Mouse (Mus musculus): ENCODE measurements around the gene Pkn1.

The Pkn1 gene

DNA sequence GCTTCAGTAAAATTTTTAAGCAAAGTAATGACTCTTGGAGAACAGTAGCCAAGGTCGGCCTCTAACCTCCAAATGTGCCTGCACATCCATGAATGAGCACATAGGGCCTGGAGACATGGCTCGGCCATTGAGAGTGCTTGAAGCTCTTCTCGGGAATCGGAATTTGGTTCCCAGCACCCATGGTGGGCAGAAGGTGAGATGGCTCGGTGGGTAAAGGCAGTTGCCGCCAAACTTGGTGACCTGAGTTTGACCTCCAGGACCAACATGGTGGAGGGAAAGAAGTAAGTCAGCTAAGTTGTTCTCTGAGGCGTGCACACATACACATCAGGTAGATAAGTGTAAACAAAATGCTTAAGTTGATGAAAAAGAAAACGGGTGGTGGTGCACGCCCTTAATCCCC is 42.9 kb downstream of the Pkn1 start:
- no peak for DNase-seq (ENCODE audit: inconsistent age in 2 of 2, low spot score in 1 of 2)

- DNase-seq (ENCODE audit: inconsistent age in 2 of 2, low spot score in 1 of 2) = no peak
These were observed 44.3 kb downstream of the Pkn1 start for GRCm38 (mm10) chr8:83654725-83655124.

DNA sequence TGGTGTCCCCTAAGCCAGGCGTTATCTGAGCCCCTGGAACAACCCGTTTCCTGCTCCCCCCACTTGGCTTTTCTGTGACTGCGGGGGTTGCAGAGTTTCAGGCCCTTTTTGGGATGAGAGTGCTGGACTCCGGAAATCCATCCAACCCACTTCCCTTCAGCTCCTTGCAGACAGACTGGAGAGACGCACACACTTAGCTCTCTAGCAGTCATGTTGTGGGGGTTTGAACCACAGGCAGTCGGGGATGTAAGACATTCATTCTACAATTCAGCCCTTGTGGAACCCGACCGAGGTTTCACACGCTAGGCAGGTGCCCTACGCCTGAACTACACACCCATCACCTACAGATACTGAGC is 45.3 kb downstream of the Pkn1 start:
- no peak for DNase-seq (ENCODE audit: inconsistent age in 2 of 2, low spot score in 1 of 2)

DNA sequence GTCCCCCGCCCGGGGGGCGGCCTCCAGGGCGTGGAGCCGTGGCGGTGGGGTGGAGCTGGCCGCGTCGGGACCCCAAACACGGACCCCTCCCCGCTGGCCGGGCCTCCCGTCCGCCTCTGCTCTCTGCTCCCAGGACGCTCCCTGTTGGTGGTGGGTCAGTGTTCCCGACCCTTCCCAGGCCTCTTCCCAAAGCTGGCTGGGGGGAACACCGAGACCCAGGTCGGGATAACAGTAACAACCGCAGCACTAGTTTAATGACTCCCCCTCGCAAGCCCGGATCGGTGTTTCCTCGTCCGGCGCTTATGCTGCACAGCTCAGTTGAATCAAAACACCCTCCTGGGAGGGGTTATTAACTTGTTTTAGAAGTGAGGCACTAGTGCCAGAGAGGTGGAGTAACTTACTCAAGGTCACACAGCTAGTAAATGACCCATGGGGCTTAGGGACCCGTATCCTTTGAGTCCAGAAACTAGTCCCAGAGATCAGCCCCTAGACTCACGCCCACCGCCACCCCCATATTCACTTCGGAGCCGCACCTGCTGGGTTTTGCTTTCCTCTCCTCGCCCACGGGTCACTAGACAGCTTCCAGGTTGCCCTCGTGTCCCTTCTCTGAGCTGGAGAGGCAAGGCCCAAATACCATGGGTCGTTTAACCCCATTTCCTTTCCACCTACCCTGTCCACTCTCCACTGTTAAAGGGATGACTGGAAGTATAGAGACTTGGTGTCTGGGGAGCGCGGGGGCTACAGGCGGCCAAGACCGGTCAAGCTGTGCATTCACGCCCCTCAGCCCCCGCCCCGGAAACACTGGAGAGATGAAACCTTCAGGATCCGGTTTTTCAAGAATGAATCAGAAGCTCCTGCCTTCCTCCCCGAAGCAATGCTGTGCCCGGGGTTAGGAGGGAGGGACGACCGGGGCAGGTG is 46.0 kb downstream of the Pkn1 start:
- peak in 1 of 2 experiments; percentile 69 for DNase-seq (ENCODE audit: inconsistent age in 2 of 2, low spot score in 1 of 2)

- peak; percentile 98 to 99 for DNase-seq (ENCODE audit: inconsistent age in 2 of 2, low spot score in 1 of 2)
These were observed 46.8 kb downstream of the Pkn1 start, which contains the start of gene Gipc1 for GRCm38 (mm10) chr8:83652030-83652743. Gipc1 (plus strand) TSS chr8:83652677.

GRCm38 (mm10) chr8:83649699-83650098 is 49.3 kb downstream of the Pkn1 start:
- DNase-seq (ENCODE audit: inconsistent age in 2 of 2, low spot score in 1 of 2) = no peak

DNA sequence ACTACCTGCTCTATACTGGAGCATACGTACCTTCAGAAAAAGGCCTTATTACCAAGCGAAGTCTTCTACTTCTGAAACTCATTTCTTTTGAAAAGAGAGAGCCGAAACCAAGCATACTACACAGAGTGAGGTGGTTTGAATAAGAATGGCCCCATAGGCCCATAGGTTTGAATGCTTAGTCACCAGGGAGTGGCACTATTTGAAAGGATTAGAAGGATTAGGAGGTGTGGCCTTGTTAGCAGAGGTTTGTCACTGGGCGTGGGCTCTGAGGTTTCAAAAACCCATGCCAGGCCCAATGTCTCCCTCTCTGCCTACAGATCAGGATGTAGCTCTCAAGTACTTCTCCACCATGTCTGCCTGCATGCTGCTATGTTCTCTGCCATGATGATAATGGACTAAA is 50.9 kb downstream of the Pkn1 start:
- DNase-seq (ENCODE audit: inconsistent age in 2 of 2, low spot score in 1 of 2) = no peak

GRCm38 (mm10) chr8:83647511-83647910 is 51.5 kb downstream of the Pkn1 start:
- no peak for DNase-seq (ENCODE audit: inconsistent age in 2 of 2, low spot score in 1 of 2)

DNA sequence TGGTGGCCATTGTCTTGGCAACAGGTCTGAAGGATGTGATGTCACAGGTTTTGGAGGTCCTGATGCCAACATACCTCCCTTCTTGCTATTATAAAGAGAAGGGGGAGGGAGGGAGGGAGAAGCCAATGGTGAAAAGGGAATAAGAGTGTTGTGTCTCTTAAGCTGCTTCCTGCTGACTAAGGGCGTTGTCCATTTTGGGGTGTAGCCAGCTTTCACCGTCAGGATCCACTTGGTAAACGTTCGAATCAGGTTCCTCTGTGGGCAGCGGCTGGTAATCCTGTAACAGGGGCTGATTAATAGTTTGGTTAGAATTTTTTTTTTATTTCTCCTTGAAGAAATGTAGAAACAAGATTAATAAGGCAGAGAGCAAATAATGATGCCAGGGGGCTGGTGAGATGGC is 59.3 kb downstream of the Pkn1 start:
- DNase-seq (ENCODE audit: inconsistent age in 2 of 2, low spot score in 1 of 2) = no peak

DNA sequence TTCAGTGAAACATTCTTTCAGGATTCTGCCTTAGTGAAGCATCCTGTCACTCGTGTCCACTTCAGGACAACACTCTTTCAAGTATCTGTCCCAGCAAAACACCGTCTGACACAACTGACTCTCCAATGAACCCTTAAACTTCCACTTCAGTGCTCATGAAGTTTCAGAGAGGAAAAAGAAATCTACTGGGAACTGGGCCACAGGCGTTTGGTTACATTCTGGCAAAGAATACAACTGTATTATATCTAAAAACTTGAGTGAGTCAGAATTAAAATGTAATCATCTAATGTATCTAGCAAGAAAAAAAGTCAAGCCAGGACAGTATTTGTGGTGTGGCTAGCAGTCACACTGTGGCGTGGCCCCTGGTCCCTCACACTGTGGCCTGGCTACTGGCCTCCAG is 60.1 kb downstream of the Pkn1 start:
- no peak for DNase-seq (ENCODE audit: inconsistent age in 2 of 2, low spot score in 1 of 2)

DNA sequence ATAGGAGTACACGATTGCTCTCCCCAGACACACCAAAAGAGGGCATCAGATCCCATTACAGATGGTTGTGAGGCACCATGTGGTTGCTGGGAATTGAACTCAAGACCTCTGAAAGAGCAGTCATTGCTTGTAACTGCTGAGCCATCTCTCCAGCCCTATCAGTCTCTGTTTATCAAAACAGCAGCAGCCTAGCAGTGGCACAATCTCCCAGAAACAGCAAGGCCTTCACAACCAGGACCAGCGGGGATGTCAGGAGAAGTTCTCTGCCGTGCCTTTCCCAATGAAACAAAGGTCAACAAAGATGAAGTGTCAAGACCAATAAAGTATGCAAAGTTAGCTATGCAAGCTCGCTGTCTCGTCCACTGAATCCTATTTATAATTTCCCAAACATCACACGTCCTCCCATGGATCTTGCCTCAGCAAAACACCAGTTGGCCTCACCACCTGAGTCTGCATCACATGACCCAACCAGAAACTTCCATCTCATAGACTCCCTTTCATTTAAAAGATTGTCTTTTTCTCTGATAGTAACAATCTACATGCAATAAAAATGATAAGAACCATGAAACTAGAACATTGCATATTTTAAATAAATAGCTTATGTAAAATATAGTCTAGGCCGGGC is 66.8 kb downstream of the Pkn1 start:
- DNase-seq (ENCODE audit: inconsistent age in 2 of 2, low spot score in 1 of 2) = no peak

GRCm38 (mm10) chr8:83625676-83626299 is 73.2 kb downstream of the Pkn1 start:
- no peak for DNase-seq (ENCODE audit: inconsistent age in 2 of 2, low spot score in 1 of 2)

DNA sequence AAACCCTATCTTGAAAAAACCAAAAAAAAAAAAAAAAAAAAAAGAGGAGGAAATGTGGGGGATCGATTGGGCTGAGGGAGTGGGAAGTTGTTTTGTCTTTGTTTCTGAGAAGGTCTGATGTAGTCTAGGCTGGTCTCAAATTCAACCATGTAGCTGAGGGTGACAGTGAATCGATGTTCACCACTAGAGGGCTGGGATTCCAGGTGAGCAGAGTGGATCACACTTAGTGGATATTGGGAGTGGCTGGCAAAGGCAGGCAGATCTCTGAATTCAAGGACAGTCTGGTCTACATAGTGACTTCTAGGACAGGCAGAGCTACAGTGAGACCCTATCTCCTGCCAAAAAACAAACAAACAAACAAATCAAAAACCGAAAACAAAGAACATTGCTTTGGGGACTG is 74.2 kb downstream of the Pkn1 start:
- peak in 1 of 2 experiments; percentile 66 for DNase-seq (ENCODE audit: inconsistent age in 2 of 2, low spot score in 1 of 2)

DNA sequence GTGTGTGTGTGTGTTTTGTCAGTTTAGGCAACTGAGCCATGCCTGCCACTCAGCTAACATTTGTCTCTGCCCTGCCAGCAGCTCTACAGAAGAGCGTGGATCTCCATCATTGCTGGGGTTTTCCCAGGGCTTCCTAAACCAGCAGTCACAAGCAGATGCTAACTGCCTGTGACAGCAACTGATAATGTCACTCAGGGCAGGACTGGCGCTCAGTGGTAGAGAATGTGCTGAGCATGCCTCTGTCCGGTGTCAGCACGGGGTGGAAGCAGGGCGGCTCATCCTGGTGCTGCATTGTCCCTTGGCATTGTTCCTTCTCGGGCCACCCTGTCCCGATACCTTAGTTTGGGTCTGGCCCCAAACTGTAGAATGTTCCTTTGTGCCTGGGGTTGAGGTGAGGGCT is 75.4 kb downstream of the Pkn1 start:
- no peak for DNase-seq (ENCODE audit: inconsistent age in 2 of 2, low spot score in 1 of 2)

DNA sequence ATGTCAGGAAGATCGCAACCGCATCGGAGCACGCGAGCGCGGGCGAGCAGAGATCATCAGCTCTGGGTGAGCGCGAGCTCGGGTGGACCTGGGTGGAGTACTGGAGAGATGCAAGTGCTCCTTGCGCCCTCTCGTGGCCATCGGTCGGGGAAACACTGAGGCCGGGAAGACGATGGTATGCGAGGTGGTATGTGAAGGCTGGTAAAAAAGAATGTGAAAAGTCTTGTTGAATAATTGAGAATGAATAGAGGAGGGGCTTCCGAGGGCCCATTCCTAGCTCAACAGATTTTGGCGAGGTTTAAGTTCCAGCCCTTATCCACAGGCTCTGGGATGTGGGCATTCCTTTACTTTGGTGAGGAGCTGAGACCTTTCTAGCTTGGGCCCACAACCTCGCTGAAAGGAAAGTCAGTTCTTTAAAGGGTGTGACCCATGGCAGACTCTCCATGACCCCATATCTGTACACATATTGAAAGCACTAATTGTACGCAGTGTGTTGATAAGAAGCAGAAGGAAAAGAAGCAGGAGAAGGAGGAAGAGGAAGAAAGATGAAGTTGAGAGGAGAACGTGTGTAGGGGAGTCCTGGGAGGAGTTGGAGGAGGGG is 76.5 kb downstream of the Pkn1 start:
- peak; percentile 81 to 93 for DNase-seq (ENCODE audit: inconsistent age in 2 of 2, low spot score in 1 of 2)

GRCm38 (mm10) chr8:83621691-83622388 is 77.1 kb downstream of the Pkn1 start:
- DNase-seq (ENCODE audit: inconsistent age in 2 of 2, low spot score in 1 of 2) = no peak

DNA sequence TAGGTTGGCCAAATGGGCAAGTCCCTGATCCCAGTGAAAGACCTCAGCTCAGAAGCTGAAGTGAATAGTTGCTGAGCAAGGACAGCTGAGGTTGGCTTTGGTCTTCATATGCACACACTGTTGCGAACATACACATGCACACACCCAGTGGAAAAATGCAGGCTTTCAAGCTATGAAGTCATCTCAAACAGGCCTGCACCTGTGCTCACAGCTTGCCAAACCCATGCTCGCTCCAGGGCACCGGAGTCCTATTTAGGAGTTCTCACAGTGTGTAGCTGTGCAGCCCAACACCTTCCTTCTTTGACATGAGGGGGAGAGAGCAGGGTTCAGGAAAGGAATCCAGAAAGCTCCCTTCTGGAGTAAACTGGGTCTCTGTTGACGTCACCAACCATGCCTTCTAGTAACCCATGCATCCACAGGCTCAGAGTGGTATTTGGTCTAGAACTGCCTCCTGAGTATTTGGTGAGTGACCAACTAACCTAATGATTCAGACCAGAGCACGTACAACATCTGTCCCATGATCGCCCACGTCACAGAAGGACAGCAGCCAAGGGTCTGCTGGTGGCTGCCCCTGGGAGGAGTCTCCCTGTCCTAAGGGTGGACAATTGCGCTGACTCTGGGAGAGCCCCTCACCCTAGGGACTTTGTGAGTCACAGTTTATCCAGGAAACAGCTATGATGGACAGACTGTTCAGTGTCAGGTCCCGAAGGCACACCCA is 79.3 kb downstream of the Pkn1 start:
- DNase-seq (ENCODE audit: inconsistent age in 2 of 2, low spot score in 1 of 2) = no peak

DNA sequence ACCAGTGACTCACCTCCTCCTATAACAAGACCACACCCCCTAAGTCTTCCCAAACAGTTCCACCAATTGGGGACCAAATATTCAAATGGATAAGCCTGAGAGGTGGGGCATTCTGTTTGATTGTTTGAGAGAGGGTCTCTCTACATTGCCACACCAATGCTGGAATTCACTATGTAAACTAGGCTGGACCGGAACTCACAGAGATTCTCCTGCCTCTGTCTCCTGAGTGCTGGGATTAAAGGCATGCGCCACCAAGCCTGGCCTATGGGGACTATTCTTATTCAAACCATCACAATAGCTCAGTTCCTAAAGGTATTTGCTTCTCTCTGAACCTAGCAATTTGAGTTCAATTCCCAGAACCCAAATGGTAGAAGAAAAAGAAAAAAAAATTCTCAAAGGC is 80.4 kb downstream of the Pkn1 start:
- no peak for DNase-seq (ENCODE audit: inconsistent age in 2 of 2, low spot score in 1 of 2)

GRCm38 (mm10) chr8:83617111-83617510 is 81.9 kb downstream of the Pkn1 start:
- no peak for DNase-seq (ENCODE audit: inconsistent age in 2 of 2, low spot score in 1 of 2)

DNA sequence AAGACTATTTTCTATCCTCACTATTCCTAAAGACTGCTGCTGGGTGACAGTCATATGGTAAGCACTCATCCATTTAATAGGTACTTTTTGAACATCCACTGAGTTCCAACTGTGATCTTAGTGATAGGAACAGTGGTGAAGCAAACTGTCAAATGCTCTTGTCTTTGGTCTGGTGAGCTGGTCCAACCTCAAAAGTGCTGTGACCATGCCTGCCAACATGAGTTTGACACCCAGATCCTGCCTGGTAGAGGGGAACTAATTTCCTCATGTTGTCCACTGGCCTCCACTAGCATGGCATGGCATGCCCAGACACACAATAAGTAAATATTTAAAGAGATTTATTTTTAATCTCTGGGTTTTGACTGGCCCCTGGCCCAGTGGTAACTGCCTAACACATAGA is 82.4 kb downstream of the Pkn1 start:
- DNase-seq (ENCODE audit: inconsistent age in 2 of 2, low spot score in 1 of 2) = no peak
